Mouse (Mus musculus) hematopoietic stem cell, adult 5-6 weeks (primary cell): Measurements from ENCODE around the gene Chchd1. TPM values are rescaled to one million over a fixed set of nuclear protein-coding genes. Genes with fewer than 3 reads are reported as not detected.

ENCODE experiments used
- ATAC-seq, 2 experiments: fragments of 125-278 bp in 1 of 2; replicated peaks in 1 of 2; 2 replicates each; pipeline ENCODE4 v1.8.0; 2016 to 2017; ENCODE audit warnings: inconsistent platforms in 2 of 2, mild to moderate bottlenecking in 2 of 2, moderate number of reproducible peaks in 2 of 2, low read depth in 1 of 2, moderate TSS enrichment in 1 of 2; ENCODE audit not compliant: low FRiP score in 2 of 2, poor library complexity in 2 of 2, severe bottlenecking in 2 of 2, insufficient read depth in 1 of 2, low TSS enrichment in 1 of 2
- total RNA-seq: library from RNA; stranded (forward); fragments of 172-1452, 232-1000 nt; gene quantifications from 2 replicates; pipeline ENCODE4 v1.2.3, GENCODE M21; 2017

The Chchd1 gene
- total RNA-seq: 48.1 and 79.0 TPM in 2 replicates

DNA sequence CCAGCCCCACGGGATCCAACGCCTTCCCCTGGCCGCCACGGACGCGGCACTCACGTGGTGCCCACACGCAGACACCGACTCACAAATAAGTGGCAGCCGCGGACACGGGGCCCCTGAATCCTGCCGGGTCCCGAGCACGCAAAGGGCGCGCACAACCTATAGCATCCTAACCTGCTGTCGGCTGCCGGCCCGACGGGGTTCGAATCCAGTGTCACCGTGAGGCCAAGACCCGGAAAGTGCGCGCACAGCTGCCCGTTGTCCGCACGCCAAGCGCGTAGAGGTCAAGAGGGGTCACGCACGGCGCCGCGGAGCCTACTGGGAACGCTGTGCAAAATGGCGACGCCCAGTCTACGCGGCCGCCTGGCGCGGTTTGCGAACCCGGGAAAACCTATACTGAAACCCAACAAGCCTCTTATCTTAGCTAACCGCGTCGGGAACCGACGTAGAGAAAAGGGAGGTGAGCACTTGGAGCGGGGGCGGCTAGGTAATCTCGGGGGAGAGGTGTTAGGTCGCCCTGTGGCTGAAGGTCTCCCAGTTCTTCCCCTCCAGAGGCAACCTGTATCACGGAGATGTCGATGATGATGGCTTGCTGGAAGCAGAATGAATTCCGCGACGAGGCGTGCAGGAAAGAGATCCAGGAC lies at the start of gene Chchd1:
Gene Chchd1, plus strand, starts transcription at position 266 of the 641 bp plus-strand sequence.
- peak; percentile 71 to 81 for ATAC-seq

GRCm38 (mm10) chr14:20654690-20655421 lies 48.0 kb upstream of the Chchd1 start:
- ATAC-seq: peak in 1 of 2 experiments; percentile 30; a peak in 2 of 4 replicates

DNA sequence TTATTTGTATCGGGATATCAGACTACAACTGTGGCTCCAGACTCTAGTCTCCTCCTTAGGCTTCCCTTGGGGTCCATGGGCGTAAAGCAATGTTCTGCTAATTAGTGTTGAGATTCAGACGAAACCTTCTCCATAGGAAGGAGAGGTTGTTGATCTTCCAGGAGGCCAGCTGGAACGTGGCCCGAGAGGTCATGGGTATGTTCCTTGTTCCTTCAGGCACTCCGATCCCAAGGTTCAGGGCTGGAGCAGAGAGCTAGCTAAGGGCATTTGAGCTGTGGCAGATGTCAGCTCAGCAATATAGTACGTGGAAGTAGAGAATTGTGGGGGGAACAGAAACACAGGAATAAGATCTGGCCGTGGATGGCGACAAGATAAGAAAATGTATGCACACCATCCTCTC lies 47.1 kb upstream of the Chchd1 start:
- ATAC-seq: no peak

- no peak for ATAC-seq
Observed at GRCm38 (mm10) chr14:20656361-20656760, 46.4 kb upstream of the Chchd1 start, which contains the start of gene Myoz1. Myoz1 (minus strand) TSS chr14:20656540.

DNA sequence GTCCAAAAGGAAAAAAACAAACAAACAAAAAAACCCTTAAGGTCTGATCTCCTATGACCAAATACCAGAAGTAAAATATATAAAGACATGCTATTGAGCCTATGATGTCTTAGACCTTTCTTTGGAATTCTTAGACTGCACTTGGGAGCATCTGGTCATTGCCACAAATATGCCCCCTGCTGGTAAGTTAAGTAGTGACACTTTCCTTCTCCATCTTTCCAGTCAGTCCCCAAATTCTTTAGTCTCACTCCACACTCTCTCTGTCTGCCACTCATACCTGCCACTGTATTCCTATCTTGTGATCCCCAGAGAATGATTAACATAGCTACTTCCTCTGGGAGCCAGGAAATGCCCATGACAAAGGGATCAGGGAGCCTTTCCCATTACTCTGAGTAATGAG lies 44.5 kb upstream of the Chchd1 start:
- ATAC-seq: no peak

GRCm38 (mm10) chr14:20658902-20659301 lies 43.9 kb upstream of the Chchd1 start:
- ATAC-seq: no peak

- ATAC-seq: no peak
Observed at GRCm38 (mm10) chr14:20659687-20660086, 43.1 kb upstream of the Chchd1 start.

DNA sequence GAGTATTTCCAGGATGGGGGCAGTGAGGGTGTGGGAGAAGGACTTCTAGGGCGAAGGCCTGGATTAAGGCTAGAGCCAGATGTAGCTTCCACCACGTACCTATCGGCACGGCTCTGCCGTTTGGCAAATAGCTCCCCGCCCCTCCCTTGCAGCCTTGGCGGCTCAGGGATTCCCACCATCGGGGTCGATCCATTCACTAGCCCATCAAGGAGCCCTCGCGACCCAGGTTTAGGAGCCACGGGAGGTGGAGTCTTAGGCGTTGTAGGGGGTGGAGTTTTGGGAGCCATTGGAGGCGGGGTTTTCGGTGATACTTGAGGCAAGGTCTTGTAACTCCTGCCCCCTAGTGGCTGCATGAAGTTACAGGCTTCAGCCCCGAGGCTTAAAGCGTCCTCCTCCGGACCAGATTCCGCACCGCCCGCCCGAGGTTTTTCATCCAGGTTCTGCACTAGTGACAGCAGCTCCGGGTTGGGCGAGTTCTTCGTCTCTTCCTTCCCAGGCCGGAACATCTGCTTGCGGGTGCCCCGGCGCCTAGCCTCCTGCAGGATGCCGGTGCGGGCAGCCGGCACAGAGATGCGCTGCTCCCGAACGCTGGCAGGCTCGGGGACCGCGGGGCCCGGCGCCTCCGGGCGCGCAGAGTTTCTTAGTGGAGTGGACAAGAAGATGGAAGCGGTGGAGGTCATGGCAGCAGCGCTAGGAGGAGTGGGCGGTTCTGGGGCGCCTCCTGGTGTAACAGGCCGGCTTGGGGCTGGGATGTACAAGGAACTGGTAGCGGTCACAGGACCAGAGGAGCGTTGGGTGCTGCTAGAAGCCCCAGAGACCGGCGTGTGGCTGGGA lies 41.8 kb upstream of the Chchd1 start:
- ATAC-seq: peak; percentile 92 to 97

- no peak; a peak in 1 of 4 replicates for ATAC-seq
Observed at GRCm38 (mm10) chr14:20661661-20662331, 41.0 kb upstream of the Chchd1 start.

- no peak for ATAC-seq
Observed at GRCm38 (mm10) chr14:20662740-20663139, 40.1 kb upstream of the Chchd1 start.

DNA sequence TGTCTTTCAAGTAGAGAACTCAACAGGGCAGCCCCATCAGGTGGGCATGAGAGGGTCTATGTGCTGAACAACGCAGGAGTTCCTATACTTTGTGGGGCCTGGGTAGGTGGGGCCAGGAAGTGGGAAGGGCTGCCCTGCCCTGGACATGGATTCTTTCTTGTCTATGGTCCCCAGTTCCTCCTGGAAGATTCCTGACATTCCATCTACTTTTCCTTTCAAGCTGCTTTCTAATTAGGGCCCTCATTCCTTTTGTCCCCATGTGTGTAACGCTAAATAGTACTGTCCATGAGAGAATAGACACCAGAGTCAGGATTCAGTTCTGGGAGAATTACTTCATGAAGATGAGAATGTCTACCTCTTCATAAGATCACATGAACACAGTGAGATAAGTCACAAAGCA lies 39.2 kb upstream of the Chchd1 start:
- ATAC-seq: no peak

DNA sequence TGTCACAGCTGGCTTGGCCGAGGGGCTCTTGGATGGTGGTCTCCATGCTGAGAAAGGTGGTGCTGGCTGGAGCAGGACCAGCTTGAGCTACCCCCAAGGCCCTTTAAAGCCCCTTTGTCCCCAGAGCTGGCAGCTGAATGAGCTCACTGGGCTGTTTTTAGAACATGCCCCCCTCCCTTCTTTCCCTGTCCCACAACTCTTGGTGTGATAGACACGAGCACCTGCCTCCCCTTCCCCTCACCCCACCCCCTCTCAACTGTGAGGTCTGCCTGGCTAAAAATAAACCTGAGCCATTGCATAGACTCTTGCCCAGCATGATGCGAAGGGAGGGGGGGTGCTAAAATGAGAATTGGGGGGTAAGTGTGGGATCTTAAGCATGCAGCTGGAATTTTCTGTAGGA lies 38.4 kb upstream of the Chchd1 start:
- ATAC-seq: no peak

GRCm38 (mm10) chr14:20667469-20667868 lies 35.3 kb upstream of the Chchd1 start:
- ATAC-seq: no peak

DNA sequence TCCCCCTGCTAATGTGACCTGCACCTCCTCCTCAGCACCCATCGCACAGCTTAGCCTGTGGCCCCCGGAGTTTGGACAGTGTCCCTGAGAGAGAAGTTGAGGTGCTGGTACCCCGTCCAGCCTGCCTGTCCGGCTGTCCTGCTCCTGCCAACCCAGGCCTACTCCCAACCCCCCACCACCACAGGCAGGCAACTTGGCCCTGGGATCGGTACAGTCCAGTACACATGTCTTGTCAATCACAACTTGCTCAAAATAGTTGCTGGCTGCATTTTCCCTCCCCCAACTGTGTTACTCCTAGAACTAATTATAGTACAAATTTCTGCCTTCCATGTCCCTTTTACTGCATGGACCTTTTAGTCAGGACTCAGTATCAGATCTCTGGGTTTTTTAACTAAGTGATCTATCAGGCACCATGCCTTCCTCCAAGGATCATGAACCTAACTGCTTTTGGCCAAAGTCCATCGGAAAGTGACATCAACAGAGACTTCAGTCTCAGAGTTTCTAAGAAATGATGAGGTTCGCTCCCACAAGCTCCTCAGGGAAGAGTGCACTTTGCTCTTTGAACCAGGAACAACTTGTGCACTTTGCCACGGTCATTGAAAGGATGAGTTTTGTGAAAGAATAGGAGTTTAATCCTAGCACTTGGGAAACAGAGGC lies 34.5 kb upstream of the Chchd1 start, which contains the start of gene Synpo2l:
Gene Synpo2l, minus strand, starts transcription at position 201 of the 657 bp plus-strand sequence.
- no peak for ATAC-seq

DNA sequence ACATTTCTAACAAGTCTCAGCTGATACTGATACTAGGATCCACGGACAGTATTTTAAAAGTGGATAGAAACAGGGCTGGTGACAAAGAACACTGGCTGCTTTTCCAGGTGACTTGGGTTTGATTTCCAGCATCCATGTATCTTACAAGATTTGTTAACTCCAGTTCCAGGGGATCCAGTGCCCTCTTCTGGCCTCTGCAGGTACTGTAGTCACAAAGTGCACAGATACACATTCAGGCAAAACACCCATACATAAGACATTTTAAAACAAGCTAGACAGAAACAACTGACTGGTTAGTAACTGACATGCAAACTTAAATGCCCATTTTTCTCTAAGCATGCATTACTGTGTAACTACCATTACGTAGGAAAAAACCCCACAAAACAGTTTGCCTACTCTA lies 29.8 kb upstream of the Chchd1 start:
- ATAC-seq: no peak

GRCm38 (mm10) chr14:20673735-20674063 lies 29.1 kb upstream of the Chchd1 start:
- ATAC-seq: peak in 1 of 2 experiments; percentile 13; a peak in 1 of 4 replicates
